Mouse (Mus musculus) heart, embryonic 14.5 days (tissue): Measurements from ENCODE around the gene Camk2b. TPM values are rescaled to one million over a fixed set of nuclear protein-coding genes. Genes with fewer than 3 reads are reported as not detected.
"Not testable (repeated sequence)": the region's sequence is repeated elsewhere in the genome, so short reads cannot be mapped to it uniquely, and the experiment has no call there.

Source experiments
- ATAC-seq: fragments of 200-750 bp; cut with Nextera tagmentation; 2 replicates; pipeline ENCODE4 v1.8.0; 2017; ENCODE audit warnings: low read depth, moderate TSS enrichment; ENCODE audit not compliant: insufficient number of reproducible peaks, insufficient read depth, low FRiP score
- H3K27ac ChIP-seq, 2 experiments: fragments of 200-500 bp in 1 of 2; fragments of 300-500 bp in 1 of 2; sonication (generic) in 1 of 2; replicated peaks in 1 of 2; 2 replicates each; pipeline ENCODE4 v1.5.1; 2012 to 2014; ENCODE audit warnings: low read depth in 2 of 2, low read length in 2 of 2, control low read depth in 1 of 2, mild to moderate bottlenecking in 1 of 2, mixed read lengths in 1 of 2; ENCODE audit not compliant: control insufficient read depth in 1 of 2, insufficient read depth in 1 of 2
- H3K27me3 ChIP-seq: fragments of 300-500 bp; sonication (generic); 2 replicates; pipeline ENCODE4 v1.6.1; 2014; ENCODE audit warnings: mild to moderate bottlenecking, low read length, control low read depth; ENCODE audit not compliant: control insufficient read depth, insufficient read depth
- H3K36me3 ChIP-seq: fragments of 300-500 bp; sonication (generic); 2 replicates; pipeline ENCODE4 v1.6.1; 2014; ENCODE audit warnings: mild to moderate bottlenecking, control low read depth, low read length, mixed read lengths; ENCODE audit not compliant: control insufficient read depth, insufficient read depth
- H3K4me1 ChIP-seq, 2 experiments: fragments of 200-500 bp in 1 of 2; fragments of 300-500 bp in 1 of 2; sonication (generic) in 1 of 2; 2 replicates each; pipeline ENCODE4 v1.6.1; 2012 to 2014; ENCODE audit warnings: low read length in 2 of 2, control low read depth in 1 of 2, mixed read lengths in 1 of 2; ENCODE audit not compliant: control insufficient read depth in 2 of 2, insufficient read depth in 2 of 2
- H3K4me2 ChIP-seq: fragments of 300-500 bp; sonication (generic); 2 replicates; pipeline ENCODE4 v1.6.1; 2014; ENCODE audit warnings: mild to moderate bottlenecking, low read length
- H3K4me3 ChIP-seq, 2 experiments: fragments of 200-500 bp in 1 of 2; fragments of 300-500 bp in 1 of 2; sonication (generic) in 1 of 2; 2 replicates each; pipeline ENCODE4 v1.5.1; 2012 to 2014; ENCODE audit warnings: low read length in 2 of 2, mild to moderate bottlenecking in 2 of 2, control low read depth in 1 of 2, low read depth in 1 of 2, moderate library complexity in 1 of 2; ENCODE audit not compliant: control insufficient read depth in 1 of 2, insufficient read depth in 1 of 2
- H3K9ac ChIP-seq: fragments of 300-500 bp; sonication (generic); 2 replicates; pipeline ENCODE4 v1.6.1; 2014; ENCODE audit warnings: mild to moderate bottlenecking, low read length
- H3K9me3 ChIP-seq: fragments of 300-500 bp; sonication (generic); 2 replicates; pipeline ENCODE4 v1.6.1; 2016; ENCODE audit warnings: low read length, control low read depth; ENCODE audit not compliant: control insufficient read depth
- WGBS: fragments of 180-500 bp; shearing (Covaris S2); extraction: QIAGEN DNeasy Blood & Tissue Kit; methylation state at CpG from one replicate; pipeline ENCODE4 v1.1.7; 2014; 5-methylcytosine and 5-hydroxymethylcytosine counted together
- polyA plus RNA-seq: library from polyadenylated mRNA; unstranded; fragments of >200 nt; fragmentation: Nextera tagmentation; extraction: Ambion mirVana; gene quantifications from 2 replicates; pipeline ENCODE4 v1.2.1, GENCODE M21; 2014

The Camk2b gene
- 2.4 and 2.5 TPM in 2 replicates for polyA plus RNA-seq

DNA sequence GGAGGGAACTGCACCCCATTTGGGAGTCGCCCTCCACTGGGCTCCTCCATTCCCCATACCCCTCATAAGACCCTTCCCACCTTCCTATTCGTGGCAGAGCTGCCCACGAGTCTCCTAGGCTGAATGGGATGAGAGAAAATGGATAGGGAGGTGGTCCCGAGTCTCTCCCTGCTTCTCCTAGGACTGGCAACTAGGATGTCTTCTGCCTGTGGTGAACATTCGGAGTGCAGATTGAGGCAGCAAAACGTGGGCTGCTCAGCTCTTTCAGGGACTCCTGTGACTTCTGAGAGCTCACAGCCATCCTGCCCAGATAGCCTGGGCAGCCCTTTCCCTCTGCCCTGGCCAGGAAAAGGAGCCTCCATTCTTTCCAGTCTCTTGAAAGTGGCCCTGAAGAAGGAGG lies at the start of gene Camk2b:
TSS of gene Camk2b (minus strand) at position 187 of the 400 bp plus-strand sequence.
- Histone ChIP-seq H3K9me3 (no peaks in the 10 kb centered on the region), H3K4me1 (peaks cover 0 to 15% of the 10 kb centered on the region in 2 experiments; a peak in 3 of 4 replicates), H3K4me3 (peak within 1 kb of the TSS; percentile 59 to 60), H3K36me3 (no peaks in the 10 kb centered on the region), H3K27me3 (peaks cover 87% of the 10 kb centered on the region), H3K4me2 (peak within 1 kb of the TSS; percentile 96), H3K27ac (no peak within 1 kb of the TSS), H3K9ac (peak within 1 kb of the TSS; percentile 66)
- 23% methylated on average over 6 of the region's 6 CpGs for WGBS
- ATAC-seq: no peak

DNA sequence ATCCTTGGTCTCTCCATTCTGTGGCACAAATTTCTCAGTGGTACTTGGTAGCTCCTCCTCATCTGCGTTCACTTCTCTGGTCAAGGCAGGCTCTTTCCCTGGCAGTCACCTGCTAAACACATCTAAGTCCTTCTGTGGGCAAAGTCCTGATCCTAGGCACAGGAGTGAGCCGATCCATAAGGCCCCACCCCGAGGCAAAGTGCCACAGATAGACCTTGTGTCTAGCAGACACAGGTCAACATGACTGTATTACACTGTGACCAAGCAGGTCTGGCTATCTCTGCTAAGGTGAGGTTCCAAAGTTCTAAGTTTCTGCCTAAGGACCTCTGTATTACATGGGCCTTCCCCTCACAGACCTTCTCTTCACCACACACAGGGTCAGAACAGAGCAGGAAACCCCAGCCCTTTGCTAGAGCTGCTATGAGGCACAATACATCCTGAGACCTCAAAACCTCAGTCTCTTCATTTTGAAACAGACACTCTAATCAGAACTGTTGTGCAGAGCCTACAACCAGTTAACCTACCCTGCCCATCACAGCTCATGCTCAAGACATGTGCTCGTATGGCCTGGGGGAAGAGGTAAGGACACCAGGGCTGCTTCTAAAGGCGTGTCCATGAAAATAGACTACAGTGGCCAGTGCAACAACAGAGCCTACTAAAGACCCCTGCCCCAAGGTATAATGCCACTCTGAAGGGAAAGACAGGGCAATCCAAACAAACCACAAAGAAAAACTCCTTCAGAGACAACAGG lies 45.7 kb upstream of the Camk2b start:
- Histone ChIP-seq H3K4me1 (no peaks in the 10 kb centered on the region), H3K9ac (no peak overlapping the region), H3K27ac (no peak overlapping the region), H3K4me2 (no peak overlapping the region), H3K36me3 (peaks cover 73% of the 10 kb centered on the region), H3K9me3 (no peaks in the 10 kb centered on the region), H3K27me3 (no peaks in the 10 kb centered on the region), H3K4me3 (no peak overlapping the region)
- WGBS: 91% methylated on average over 5 of the region's 5 CpGs
- ATAC-seq: no peak

- no peaks in the 10 kb centered on the region for H3K27me3 ChIP-seq
- no peak overlapping the region for H3K4me2 ChIP-seq
- 0 out of 4 replicates have a peak, but pooled peaks cover 0 to 3% of the 10 kb centered on the region in 2 experiments for H3K4me1 ChIP-seq
- H3K27ac ChIP-seq: no peak overlapping the region
- no peaks in the 10 kb centered on the region for H3K9me3 ChIP-seq
- no peak overlapping the region for H3K4me3 ChIP-seq
- no peak overlapping the region for H3K9ac ChIP-seq
- no peak for ATAC-seq
- H3K36me3 ChIP-seq: peaks cover 79% of the 10 kb centered on the region
Observed at GRCm38 (mm10) chr11:6109990-6110389, 43.8 kb upstream of the Camk2b start.

DNA sequence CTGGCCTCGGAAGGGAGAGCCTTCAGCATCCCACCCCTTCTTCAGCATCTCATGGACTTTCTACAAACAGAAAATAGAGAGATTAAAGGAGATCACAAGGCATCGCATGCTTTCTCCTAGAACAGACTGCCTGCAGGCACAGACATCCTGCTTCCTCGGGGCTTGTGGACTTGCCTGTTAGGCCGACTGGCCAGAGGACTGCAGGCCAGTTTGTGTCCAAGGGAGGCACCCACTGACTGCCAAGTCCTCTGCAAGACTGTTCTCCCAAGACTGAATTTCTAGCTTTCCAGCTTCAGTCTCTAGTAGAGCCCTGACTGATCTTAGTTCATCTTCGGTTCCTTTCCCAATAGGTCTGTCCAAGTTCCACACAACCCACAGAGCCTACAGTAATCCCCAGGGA lies 42.1 kb upstream of the Camk2b start:
- Histone ChIP-seq H3K27me3 (no peaks in the 10 kb centered on the region), H3K4me1 (0 out of 4 replicates have a peak, but pooled peaks cover 0 to 3% of the 10 kb centered on the region in 2 experiments), H3K4me2 (no peak overlapping the region), H3K9me3 (no peaks in the 10 kb centered on the region), H3K27ac (no peak overlapping the region), H3K36me3 (peaks cover 69% of the 10 kb centered on the region), H3K9ac (no peak overlapping the region), H3K4me3 (no peak overlapping the region)
- ATAC-seq: no peak
- WGBS: 91% methylated on average over 5 of the region's 5 CpGs

DNA sequence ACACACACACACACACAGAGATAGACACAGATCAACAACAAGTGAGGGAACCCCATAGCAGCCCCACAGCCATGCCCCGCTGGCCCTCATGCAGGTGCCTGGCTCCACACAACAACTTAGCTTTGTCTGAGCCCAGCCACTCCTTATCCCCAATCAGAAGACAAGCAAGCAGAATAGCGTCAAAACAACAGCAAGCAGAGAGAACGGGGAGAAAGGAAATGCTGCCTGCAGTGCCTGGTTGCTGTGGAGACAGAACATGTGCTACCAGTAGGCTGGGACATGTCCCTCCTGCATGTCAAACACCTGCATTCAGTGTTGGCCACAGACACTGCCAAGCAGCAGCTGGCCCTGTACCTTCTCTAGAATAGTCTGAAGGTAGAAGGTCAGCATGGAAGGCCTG lies 41.6 kb upstream of the Camk2b start:
- Histone ChIP-seq H3K27me3 (no peaks in the 10 kb centered on the region), H3K9ac (no peak overlapping the region), H3K4me2 (no peak overlapping the region), H3K27ac (no peak overlapping the region), H3K36me3 (peaks cover 64% of the 10 kb centered on the region), H3K4me1 (0 out of 4 replicates have a peak, but pooled peaks cover 0 to 3% of the 10 kb centered on the region in 2 experiments), H3K9me3 (no peaks in the 10 kb centered on the region), H3K4me3 (no peak overlapping the region)
- WGBS: 78% methylated on average over 3 of the region's 3 CpGs
- ATAC-seq: no peak

- Histone ChIP-seq H3K27ac (no peak overlapping the region), H3K9me3 (no peaks in the 10 kb centered on the region), H3K36me3 (peaks cover 35% of the 10 kb centered on the region), H3K4me1 (0 out of 4 replicates have a peak, but pooled peaks cover 0 to 3% of the 10 kb centered on the region in 2 experiments), H3K4me3 (no peak overlapping the region), H3K27me3 (no peaks in the 10 kb centered on the region), H3K9ac (no peak overlapping the region), H3K4me2 (no peak overlapping the region)
- WGBS: 76% methylated on average over 5 of the region's 5 CpGs
- ATAC-seq: no peak
Observed at GRCm38 (mm10) chr11:6104734-6105133, 38.6 kb upstream of the Camk2b start.

- not testable (repeated sequence) for H3K4me1 ChIP-seq, ATAC-seq, H3K36me3 ChIP-seq, H3K4me2 ChIP-seq, H3K4me3 ChIP-seq, H3K9ac ChIP-seq, H3K9me3 ChIP-seq, H3K27ac ChIP-seq, H3K27me3 ChIP-seq
- WGBS: 98% methylated on average over 2 of the region's 3 CpGs
Observed at GRCm38 (mm10) chr11:6096637-6097036, 30.5 kb upstream of the Camk2b start.
